Mouse (Mus musculus): Measurements from ENCODE around the gene Kcnh2.
A peak's percentile ranks its signal among the peaks of the same experiment; 100 is the strongest.

The Kcnh2 gene

GRCm38 (mm10) chr5:24308621-24309020, 42.8 kb downstream of the Kcnh2 start:
- DNase-seq: no peak

DNA sequence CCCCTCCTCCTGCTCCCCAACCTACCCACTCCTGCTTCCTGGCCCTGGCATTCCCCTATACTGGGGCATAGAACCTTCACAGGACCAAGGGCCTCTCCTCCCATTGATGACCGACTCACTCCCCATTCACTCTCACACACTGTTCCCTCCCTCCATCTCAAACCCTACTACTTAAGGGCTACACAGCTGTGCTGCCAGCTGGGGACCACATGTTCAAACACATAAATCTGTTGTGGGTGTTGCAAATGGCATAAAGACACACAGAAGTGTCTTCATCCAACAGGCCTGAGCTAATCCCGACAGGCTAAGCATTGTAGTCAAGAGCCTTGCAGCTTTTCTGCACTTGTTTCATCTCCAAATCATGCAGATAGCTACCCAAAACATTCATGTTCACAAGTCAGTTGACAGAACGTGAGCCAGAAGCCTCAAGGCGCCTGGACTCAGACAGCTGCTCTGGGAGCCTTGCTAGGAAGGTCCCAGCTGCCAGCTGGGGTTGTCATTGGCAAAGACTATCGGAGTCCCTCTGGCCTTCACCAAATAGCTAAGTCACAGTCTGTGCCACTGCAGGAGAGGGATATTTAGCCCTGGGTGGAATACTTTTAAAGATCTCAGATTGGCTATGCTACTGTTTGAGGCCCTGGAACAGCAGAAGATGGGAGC, 44.2 kb downstream of the Kcnh2 start:
- DNase-seq: peak; percentile 32

DNA sequence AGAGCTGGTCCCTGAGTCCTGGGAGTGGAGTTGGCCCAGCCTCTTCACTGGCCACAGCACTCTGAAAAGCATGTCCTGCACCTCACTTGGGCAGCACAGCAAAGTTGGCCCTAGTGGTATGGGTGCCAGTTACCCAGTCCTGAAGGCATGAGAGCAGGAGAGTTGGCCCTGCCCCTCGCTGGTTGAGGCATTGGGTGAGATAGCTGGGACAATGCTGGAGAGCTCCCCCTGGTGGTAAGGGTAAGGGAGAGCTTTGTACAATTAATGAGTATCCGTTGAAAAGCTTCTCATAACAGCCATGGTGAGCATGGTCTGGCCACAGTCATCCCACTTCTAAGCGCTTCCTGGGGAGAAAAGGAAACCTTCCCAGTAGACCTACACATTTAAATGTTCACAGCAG, 48.2 kb downstream of the Kcnh2 start:
- peak; percentile 28 for DNase-seq

DNA sequence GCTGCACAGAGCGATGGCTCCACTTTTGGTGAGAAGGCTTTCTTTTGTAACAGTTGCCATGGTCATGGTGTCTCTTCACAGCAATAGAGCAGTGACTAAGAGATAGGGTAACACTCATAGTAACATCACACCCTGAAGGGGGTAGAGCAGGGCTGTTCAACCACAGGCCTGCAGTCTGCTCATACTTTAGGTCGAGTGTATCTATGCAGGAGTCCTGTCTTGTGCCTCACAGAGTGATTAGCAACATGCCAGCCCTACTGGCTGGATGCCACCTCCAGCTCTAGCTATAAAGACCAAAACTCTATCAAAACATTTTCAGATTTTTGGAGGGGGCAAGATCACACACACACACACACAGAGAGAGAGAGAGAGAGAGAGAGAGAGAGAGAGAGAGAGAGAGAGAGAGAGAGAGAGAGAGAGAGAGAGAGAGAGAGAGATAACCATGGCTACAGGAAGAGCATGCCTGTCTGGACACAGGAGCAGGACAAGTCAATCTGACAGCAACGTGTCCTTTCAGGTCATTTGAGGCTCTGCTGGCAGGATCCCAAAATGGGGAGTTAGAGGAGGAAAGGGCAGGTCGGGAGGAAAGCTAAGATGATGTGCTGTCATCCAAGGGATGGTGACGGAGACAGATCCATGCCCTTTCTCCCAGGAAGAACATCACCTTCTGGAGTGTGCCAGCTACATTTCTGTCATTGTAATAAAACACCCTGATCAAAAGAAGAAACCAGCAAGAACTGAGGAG, 51.4 kb downstream of the Kcnh2 start:
- peak; percentile 38 for DNase-seq

DNA sequence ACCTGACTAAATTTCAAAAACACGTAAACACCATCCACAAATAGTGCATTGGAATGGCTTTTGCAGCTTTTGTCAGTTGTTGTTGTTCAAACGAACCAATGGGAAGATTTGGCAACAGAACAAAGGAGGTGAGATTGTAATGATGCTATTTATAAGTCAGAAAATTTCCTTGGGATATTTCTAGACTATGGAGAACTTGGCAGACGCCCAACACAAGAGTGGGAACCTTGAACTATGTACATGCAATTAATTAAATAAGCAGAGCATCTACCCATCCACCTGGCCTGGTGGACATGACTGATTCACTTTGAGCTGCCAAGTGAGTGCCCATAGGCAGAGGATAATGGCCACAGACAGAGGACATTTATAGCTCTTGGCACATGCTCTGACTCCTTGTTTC, 59.5 kb downstream of the Kcnh2 start:
- no peak for DNase-seq

DNA sequence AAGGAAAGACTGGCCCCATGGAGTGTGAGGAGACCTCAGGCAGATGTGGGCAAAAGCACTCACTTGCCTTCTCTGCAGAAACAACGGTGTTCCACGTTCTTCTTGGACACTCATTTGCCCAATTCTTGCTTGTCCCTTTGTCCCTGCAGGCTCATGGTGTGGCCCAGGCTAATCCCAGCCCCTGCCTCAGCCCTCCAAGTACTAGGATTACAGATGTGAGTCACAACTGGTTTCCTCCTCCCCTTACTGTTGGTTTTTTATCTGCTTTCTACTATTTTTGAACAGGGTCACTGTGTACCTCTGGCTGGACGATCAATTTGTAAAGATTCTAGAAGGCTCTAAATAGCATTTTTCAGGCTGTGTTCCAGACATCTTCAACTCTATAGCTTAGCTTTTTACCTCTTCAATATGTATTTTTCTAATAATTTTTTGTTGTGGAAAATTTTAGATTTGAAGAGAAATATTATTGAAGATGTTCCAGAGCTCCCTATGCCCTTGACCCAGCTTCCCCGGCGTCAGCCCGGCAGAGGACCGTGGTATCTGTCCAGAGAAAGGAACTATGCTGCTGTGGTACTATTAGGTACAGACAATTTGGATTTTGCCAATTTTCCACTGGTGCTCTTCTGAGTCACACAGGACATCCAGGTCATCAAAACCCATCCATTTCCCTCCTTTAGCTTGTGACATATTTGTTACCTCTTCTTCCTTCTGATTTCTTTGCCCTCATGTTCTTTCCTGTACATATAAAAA, 65.0 kb downstream of the Kcnh2 start:
- no peak for DNase-seq

DNA sequence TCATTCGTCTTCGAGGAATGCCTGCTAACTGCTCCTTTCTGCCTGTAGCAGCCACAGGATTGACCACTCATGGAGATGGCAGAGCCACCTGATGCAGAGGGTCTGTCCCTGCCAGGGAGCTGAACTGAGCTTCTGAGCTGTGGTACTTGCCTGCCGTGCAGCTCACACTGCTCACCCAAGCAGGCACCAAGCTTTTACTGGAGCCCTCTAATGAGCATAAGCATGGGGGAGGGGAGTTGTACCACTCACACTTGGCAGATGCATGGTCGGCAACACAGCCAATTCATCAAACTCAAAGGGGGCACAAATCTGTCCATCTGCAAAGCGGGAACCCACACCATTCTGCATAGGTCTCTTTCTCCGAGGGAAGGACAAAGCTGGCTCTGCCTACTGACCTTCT, 67.3 kb downstream of the Kcnh2 start:
- DNase-seq: no peak

DNA sequence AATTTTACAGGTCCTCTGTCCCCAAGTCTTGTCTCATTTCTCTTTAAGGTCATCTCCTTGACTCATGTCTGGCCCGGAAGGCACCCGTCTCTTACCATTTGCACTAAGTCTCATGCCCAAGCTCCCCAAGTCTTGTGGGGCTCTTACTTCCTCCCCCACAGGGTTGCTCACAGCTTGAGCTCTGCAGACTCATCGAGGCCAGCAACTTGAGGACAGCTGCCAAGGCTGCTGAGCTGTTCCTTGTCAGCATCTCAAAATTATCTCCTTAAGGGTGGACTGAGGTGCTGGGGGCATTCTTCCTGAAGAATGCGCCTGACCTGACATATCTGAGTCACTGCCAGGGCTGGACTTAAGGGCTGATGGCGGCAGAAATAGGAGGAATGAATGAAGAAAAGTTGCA, 68.2 kb downstream of the Kcnh2 start:
- DNase-seq: no peak

DNA sequence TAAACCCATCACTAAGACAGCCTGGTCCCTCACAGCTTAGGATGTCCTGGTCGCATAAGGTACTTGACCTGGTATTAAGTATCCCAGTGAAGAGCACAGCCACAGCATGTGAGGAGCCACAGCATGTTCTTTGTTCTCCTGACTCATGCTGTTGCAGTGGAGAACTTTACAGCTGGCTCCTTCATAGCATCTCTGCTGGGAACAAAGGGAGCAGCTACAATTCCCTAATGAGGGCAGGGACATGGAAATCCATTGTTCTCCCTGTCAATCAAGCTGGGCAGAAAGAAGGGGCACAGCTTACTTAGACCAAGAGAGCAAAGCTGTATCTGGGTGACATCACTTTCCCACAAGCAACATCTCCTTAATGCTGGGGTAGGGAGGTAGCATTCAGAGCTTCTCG, 70.9 kb downstream of the Kcnh2 start:
- DNase-seq: no peak

- DNase-seq: no peak
Measured at GRCm38 (mm10) chr5:24279527-24279926, 71.9 kb downstream of the Kcnh2 start.

DNA sequence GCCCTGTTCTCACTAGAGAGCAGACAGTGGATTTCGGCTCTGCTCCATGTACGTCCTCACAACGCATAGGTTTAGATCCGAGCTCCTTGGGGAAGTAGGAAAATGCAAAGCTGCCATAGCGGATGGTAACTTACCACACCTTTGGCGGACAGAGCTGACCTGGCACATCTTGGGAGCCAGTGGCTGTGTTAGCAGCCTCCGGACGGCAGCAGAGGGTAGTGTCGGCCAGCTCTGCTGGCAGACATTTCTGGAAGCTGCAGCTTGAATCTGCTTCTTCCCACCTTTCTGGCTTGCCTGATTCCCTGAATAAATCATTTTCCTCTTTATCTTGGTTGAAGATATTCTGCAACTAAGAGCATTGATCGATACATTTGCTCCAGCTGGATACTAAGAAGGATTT, 73.2 kb downstream of the Kcnh2 start:
- no peak for DNase-seq

DNA sequence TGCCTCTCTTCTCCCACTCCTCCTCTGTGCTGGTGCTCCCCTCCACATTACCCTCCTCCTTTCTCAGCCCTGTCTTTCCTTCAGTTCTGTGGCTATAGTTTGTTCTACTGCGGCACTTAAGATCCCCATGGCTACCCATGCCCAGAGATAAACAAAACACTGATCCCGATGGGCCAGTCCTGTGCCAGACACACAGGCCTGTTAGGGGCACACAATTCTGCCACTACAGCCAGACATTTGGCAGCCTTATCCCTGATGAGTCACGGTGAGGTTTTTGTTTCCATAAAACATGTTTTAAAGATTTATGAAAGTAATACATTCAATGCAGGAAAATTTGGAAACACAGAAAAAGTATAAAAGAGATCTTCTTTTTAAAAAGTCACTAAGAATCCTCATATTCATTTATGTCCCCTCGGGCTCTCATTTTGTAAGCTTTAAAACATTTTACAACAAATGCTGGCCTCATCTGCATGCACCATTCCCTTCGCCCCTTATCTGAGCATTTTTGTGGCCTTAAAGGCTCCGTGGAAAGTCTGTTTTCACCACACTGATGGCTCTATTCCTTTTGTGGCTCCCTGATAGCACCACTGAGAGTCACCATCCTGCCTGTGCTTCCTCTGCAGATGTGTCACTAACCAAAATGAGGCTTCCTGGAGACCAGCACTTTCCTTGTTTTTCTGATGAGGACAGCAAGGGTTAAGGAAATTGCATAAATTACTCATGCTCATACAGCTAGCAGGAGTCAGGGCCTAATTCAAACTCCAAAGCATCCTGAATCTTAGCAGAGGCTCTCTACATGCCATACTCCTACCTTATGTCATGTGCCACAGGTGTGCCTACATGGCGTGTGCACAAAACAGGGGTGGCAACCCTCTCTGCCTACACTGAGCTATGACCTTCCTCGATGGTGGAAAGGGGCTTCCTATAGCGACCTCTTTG, 77.5 kb downstream of the Kcnh2 start:
- peak; percentile 13 for DNase-seq

GRCm38 (mm10) chr5:24270941-24271340, 80.5 kb downstream of the Kcnh2 start:
- no peak for DNase-seq
